Mouse (Mus musculus): ENCODE results near the gene Ppbp. TPM values are rescaled to one million over a fixed set of nuclear protein-coding genes. Genes with fewer than 3 reads are reported as not detected.

The Ppbp gene
- polyA plus RNA-seq (2015; fragmentation: Nextera tagmentation; extraction: Ambion mirVana): 3.8 and 4.8 TPM in 2 replicates

DNA sequence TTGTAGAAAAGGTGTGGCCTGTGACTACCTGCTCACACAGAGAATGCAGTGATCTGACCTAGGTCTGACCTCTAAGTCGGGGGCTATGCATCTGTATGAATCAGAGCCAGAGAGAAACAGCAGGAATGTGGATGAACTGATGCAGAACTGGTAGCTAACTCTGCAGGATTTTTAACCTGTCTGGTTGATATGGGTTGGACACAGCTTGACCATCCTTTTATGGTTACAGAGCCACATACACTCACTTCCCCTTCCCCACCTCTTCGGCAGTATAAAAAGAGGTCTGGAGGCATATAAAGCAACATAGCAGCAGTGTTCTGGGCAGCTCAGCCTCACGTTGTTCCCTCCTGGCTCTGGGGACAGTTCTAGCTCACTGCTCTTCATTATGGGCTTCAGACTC lies at the start of gene Ppbp:
TSS of gene Ppbp (plus strand) at position 301 of the 400 bp plus-strand sequence.
- no peak within 1 kb of the TSS for H3K27ac ChIP-seq
- H3K27me3 ChIP-seq (replicated peaks): no peaks in the 10 kb centered on the region
- WGBS: 43% methylated on average over 3 of the region's 3 CpGs
- no peak within 1 kb of the TSS for H3K4me2 ChIP-seq
- no peak for ATAC-seq (ENCODE audit: insufficient read depth, low FRiP score, low read depth)
- no peaks in the 10 kb centered on the region for H3K9me3 ChIP-seq
- no peak within 1 kb of the TSS for H3K4me3 ChIP-seq (replicated peaks)
- no peak within 1 kb of the TSS for H3K9ac ChIP-seq
- peaks cover 7% of the 10 kb centered on the region; the same call in 1 of the 2 replicates for H3K4me1 ChIP-seq
- no peaks in the 10 kb centered on the region for H3K36me3 ChIP-seq

DNA sequence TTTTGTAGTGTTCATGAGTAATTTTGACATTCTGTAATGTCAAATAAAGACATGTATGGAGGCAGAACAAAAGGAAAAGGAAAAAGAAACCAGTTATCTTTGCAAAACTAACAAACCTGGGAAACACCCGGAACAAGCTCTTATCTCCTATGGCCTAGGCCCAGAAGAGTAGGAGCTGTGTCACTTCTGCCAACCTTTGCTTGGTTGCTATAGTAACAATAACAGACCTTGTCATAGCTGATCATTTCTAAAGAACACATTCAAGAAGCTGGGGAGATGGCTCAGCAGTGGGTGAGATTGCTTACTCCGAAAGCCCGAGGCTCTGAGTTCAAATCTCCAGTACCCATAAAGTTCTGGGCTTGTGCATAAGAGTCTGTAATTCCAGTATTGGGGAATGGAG lies 45.7 kb upstream of the Ppbp start:
- Histone ChIP-seq H3K36me3 (no peaks in the 10 kb centered on the region), H3K27me3 (replicated peaks) (no peaks in the 10 kb centered on the region), H3K9ac (no peak overlapping the region), H3K9me3 (no peaks in the 10 kb centered on the region), H3K4me1 (no peaks in the 10 kb centered on the region), H3K27ac (no peak overlapping the region), H3K4me3 (replicated peaks) (no peak overlapping the region), H3K4me2 (no peak overlapping the region)
- 86% methylated on average over 3 of the region's 3 CpGs for WGBS
- no peak for ATAC-seq (ENCODE audit: insufficient read depth, low FRiP score, low read depth)

DNA sequence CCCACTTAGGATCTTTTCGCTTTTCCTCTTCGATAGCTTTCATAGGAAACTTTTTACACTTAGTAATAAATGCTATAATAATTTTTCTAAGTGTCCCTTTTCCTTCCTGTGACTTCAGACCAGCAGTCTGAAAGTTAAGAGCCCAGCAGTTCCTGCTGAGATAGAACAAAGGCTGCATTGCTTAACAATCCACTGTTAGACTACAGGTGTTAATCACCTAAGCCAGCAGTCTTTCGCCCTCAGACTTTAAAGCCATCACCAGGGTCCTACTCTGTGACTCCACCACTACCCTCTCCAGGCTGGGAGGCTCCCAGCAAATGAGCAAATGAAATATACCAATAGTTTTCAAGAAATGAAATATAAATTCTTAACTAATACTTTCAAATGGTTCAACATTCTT lies 40.1 kb upstream of the Ppbp start:
- H3K4me3 ChIP-seq (replicated peaks): no peak overlapping the region
- H3K9me3 ChIP-seq: no peaks in the 10 kb centered on the region
- 51% methylated on average over 3 of the region's 3 CpGs for WGBS

DNA sequence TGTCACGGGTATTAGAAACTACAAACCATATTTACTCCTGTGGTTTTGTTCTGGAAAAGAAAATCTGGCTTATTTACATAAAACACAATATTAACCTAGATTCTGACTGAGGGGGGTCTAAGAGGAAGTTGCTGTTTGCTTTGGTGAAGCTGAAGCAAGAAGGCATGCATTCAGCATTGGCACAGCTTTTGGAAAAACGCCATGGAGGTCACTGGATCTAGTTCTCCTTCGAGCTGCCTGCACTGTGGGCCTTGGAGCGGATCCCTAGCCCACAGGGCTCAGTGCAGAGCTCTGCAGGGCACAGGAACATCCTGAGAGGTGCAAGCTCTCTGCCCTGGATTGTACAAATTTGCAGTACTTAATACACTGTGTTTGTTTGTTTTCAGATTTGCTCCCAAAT lies 36.8 kb upstream of the Ppbp start:
- H3K4me2 ChIP-seq: no peak overlapping the region
- whole genome bisulfite sequencing: 70% methylated on average over 4 of the region's 4 CpGs

More for the DNA sequence above, 40.1 kb upstream of the Ppbp start:
- Histone ChIP-seq H3K4me2 (no peak overlapping the region), H3K27ac (no peak overlapping the region), H3K36me3 (no peaks in the 10 kb centered on the region), H3K9ac (no peak overlapping the region), H3K27me3 (replicated peaks) (no peaks in the 10 kb centered on the region), H3K4me1 (no peaks in the 10 kb centered on the region)
- no peak for ATAC-seq (ENCODE audit: insufficient read depth, low FRiP score, low read depth)

DNA sequence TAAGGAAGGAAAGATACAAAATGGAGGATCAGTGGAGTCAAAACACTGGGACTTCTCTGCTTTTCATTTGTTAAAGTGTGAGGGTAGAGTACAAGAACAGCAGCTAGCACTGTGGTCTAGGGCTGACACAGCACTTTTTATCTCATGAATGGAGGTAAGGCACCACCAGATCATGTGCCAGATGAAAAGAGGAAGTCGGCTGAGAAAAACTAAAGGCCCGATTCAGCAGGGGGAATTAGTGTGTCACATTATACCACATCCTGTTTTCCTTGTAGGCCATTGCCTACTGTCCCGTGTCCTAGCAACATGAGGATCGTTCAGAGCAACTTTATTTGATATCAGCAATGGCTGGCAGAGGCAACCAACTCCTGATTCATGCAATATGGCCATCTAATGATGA lies 26.3 kb upstream of the Ppbp start:
- no peaks in the 10 kb centered on the region for H3K4me1 ChIP-seq
- no peak overlapping the region for H3K27ac ChIP-seq
- no peaks in the 10 kb centered on the region for H3K36me3 ChIP-seq
- H3K4me2 ChIP-seq: no peak overlapping the region
- no peaks in the 10 kb centered on the region for H3K27me3 ChIP-seq (replicated peaks)
- WGBS: 75% methylated on average over 4 of the region's 4 CpGs
- no peak overlapping the region for H3K9ac ChIP-seq
- no peak overlapping the region for H3K4me3 ChIP-seq (replicated peaks)
- no peaks in the 10 kb centered on the region for H3K9me3 ChIP-seq
- ATAC-seq (ENCODE audit: insufficient read depth, low FRiP score, low read depth): no peak

More for the DNA sequence above, 36.8 kb upstream of the Ppbp start:
- Histone ChIP-seq H3K4me3 (replicated peaks) (no peak overlapping the region), H3K4me1 (no peaks in the 10 kb centered on the region), H3K27me3 (replicated peaks) (no peaks in the 10 kb centered on the region), H3K9ac (no peak overlapping the region), H3K36me3 (no peaks in the 10 kb centered on the region), H3K27ac (no peak overlapping the region), H3K9me3 (no peaks in the 10 kb centered on the region)
- ATAC-seq (ENCODE audit: insufficient read depth, low FRiP score, low read depth): no peak

DNA sequence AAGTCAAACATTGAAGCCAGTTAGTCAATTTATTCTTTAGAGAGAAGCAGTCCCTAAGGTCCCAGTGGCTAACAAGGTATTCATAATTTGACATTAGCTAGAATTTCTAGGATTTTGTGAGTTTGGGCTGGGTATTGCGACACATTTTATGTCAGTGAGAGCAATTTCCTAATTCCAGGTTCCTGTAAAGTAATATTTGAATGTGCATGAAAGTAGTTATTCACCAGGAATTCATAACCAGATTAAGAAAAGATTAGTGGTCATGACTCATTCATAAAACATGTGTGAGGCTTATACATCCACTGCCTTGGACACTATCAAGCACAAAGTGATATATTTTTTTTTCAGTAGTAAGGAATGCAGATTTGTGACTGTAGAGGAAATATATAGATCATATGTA lies 14.4 kb upstream of the Ppbp start:
- Histone ChIP-seq H3K36me3 (no peaks in the 10 kb centered on the region), H3K27ac (no peak overlapping the region), H3K4me3 (replicated peaks) (no peak overlapping the region), H3K27me3 (replicated peaks) (no peaks in the 10 kb centered on the region), H3K9me3 (no peaks in the 10 kb centered on the region), H3K9ac (no peak overlapping the region), H3K4me1 (peaks cover 8% of the 10 kb centered on the region; the same call in 1 of the 2 replicates), H3K4me2 (no peak overlapping the region)
- WGBS: 81% methylated on average over 1 of the region's 1 CpGs
- ATAC-seq (ENCODE audit: insufficient read depth, low FRiP score, low read depth): no peak

DNA sequence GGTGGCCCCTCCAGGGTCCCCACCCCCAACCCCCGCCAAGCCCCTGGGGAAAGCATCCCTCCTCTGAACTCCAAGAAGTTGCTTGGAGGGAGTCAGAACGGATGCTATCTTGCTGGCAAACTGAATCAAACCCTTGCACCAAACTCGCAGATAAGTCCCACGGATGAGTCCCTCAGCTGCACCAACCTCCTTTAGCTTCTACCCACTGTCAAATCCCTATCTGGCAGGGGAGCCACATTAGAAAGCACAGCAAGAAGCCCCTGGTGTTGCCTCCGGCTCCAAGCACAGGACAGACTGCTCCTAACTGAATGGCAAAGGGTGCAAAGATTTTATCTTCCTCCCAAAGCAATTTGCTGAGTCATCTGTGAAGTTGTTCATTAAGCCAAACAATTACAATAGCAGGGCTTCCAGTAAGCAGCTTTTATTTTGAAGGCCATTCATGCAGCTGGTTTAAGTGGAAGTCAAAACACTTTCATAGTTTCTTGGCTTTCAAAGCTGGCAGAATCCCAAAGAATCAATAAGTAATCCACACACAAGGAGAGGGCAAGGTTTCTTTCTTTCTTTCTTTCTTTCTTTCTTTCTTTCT lies 10.2 kb upstream of the Ppbp start:
- WGBS: 36% methylated on average over 5 of the region's 5 CpGs
- Histone ChIP-seq H3K27me3 (replicated peaks) (0 out of 2 replicates have a peak, but pooled peaks cover 6% of the 10 kb centered on the region), H3K27ac (no peak overlapping the region), H3K36me3 (no peaks in the 10 kb centered on the region), H3K9ac (no peak overlapping the region), H3K4me2 (0 out of 2 replicates have a peak overlapping the region, but pooled peaks have one; percentile 13), H3K4me3 (replicated peaks) (no peak overlapping the region), H3K9me3 (no peaks in the 10 kb centered on the region), H3K4me1 (peaks cover 15% of the 10 kb centered on the region; the same call in 1 of the 2 replicates)
- ATAC-seq (ENCODE audit: insufficient read depth, low FRiP score, low read depth): no peak

DNA sequence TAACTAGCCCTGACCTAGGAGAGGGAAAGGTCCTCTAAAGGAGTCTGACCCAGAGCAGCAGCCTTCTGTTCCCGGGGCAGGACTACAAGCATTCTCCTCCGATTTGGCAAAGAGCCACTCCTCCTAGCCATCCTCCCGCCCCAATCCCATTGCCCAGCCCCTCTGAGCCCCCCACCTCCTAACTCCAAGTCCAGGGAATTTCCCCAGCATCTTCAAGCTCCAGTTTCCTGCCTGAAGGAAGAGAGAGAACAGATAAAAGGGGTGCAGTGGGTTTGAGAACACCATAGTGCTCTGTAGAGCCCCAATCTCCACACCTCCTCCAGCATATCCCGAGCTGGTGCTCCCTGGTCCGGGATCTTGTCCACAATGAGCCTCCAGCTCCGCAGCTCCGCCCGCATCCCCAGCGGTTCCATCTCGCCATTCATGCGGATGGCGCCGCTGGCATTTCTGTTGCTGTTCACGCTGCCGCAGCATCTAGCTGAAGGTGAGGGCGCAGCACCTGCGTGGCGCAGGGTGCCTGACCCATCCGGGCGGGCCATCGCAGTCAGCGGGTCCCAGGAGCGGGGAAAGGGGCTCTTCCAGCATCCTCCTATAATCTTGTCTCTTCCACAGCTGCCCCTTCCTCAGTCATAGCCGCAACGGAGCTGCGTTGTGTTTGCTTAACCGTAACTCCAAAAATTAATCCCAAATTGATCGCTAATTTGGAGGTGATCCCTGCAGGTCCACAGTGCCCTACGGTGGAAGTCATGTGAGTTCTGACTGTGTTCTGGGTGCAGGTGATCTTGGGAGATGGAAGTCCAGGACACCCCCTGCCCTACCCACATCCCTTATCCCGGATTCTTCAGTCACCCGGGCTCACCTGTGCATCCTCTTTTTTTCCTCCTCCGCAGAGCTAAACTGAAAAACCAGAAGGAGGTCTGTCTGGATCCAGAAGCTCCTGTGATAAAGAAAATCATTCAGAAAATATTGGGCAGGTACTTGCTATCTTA lies 8.9 kb upstream of the Ppbp start, which contains the start of gene Cxcl5:
TSS of gene Cxcl5 (plus strand) at position 284 of the 989 bp plus-strand sequence.
- ATAC-seq (ENCODE audit: insufficient read depth, low FRiP score, low read depth): no peak
- 4% methylated on average over 32 of the region's 32 CpGs for WGBS
- H3K4me2 ChIP-seq: peak within 1 kb of the TSS; percentile 64
- peak within 1 kb of the TSS; percentile 34 for H3K4me3 ChIP-seq (replicated peaks)
- no peaks in the 10 kb centered on the region for H3K36me3 ChIP-seq
- H3K9ac ChIP-seq: no peak within 1 kb of the TSS
- H3K27me3 ChIP-seq (replicated peaks): 0 out of 2 replicates have a peak, but pooled peaks cover 6% of the 10 kb centered on the region
- no peaks in the 10 kb centered on the region for H3K9me3 ChIP-seq
- peaks cover 15% of the 10 kb centered on the region; the same call in 1 of the 2 replicates for H3K4me1 ChIP-seq
- H3K27ac ChIP-seq: no peak within 1 kb of the TSS

DNA sequence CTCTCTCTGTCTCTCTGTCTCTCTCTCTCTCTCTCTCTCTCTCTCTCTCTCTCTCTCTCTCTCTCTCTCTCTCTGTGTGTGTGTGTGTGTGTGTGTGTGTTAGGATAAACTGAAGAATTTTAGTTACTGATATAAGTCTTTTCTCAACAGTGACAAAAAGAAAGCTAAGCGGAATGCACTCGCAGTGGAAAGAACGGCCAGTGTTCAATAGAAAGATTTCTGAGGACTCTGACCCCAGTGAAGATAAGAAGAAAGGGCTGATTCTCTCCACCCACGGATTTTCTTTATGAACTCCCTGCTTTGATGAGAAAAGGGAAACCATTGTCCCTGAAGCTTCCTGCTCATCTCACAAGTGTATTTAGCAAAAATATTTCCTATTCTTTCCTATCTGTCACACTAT lies 8.0 kb upstream of the Ppbp start:
- Histone ChIP-seq H3K36me3 (no peaks in the 10 kb centered on the region), H3K9ac (no peak overlapping the region), H3K4me3 (replicated peaks) (no peak overlapping the region), H3K4me2 (no peak overlapping the region), H3K27ac (no peak overlapping the region), H3K4me1 (peaks cover 15% of the 10 kb centered on the region; the same call in 1 of the 2 replicates), H3K9me3 (no peaks in the 10 kb centered on the region), H3K27me3 (replicated peaks) (0 out of 2 replicates have a peak, but pooled peaks cover 6% of the 10 kb centered on the region)
- ATAC-seq (ENCODE audit: insufficient read depth, low FRiP score, low read depth): no peak
- 40% methylated on average over 4 of the region's 4 CpGs for WGBS

DNA sequence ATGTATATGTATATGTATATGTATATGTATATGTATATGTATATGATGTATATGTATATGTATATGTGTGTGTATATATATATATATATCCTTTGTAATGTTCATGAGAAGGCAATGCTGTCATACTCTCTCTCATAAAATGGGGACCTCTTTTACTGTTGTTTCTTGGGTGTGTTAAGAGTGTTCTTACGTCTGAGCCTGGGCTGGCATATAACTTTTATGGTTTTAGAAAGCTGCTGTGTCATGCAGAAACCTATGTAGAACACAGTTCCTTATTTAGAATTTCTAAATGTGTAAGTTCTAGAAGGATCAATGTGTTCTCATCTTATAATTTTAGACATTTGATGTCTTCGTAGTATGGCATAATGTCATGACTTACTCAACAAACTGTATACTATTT lies 7.5 kb upstream of the Ppbp start:
- WGBS: 89% methylated on average over 2 of the region's 2 CpGs
- H3K27ac ChIP-seq: no peak overlapping the region
- ATAC-seq (ENCODE audit: insufficient read depth, low FRiP score, low read depth): no peak

DNA sequence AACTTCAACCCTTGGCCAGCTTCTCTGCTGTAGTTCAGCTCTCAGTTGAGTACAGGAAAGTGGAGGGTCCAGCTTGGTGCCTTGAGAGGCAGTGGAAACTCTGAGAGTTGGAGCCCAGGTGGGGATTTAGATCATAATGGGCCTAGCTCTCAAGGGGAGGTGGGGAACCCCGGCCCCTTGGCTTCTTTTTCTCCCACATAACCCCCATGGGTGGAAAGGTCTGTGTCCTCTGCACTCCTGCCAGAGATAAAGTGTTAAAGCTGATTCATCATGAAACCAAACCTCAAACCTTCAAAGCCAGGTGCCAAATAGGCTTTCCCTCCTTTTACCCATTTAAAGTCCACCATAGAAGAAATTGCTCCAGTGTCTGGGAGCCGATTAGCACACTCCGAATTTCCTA lies 6.5 kb upstream of the Ppbp start:
- Histone ChIP-seq H3K27me3 (replicated peaks) (0 out of 2 replicates have a peak, but pooled peaks cover 6% of the 10 kb centered on the region), H3K9me3 (no peaks in the 10 kb centered on the region), H3K36me3 (no peaks in the 10 kb centered on the region), H3K4me1 (peaks cover 15% of the 10 kb centered on the region; the same call in 1 of the 2 replicates), H3K4me2 (no peak overlapping the region), H3K27ac (no peak overlapping the region), H3K4me3 (replicated peaks) (no peak overlapping the region), H3K9ac (no peak overlapping the region)
- 85% methylated on average over 3 of the region's 3 CpGs for WGBS
- ATAC-seq (ENCODE audit: insufficient read depth, low FRiP score, low read depth): no peak

More for the DNA sequence above, 7.5 kb upstream of the Ppbp start:
- H3K27me3 ChIP-seq (replicated peaks): 0 out of 2 replicates have a peak, but pooled peaks cover 6% of the 10 kb centered on the region
- peaks cover 15% of the 10 kb centered on the region; the same call in 1 of the 2 replicates for H3K4me1 ChIP-seq
- H3K9ac ChIP-seq: no peak overlapping the region
- no peaks in the 10 kb centered on the region for H3K9me3 ChIP-seq
- H3K4me2 ChIP-seq: no peak overlapping the region
- H3K36me3 ChIP-seq: no peaks in the 10 kb centered on the region
- H3K4me3 ChIP-seq (replicated peaks): no peak overlapping the region
